Mouse (Mus musculus): ENCODE results near the gene Brca2. TPM values are rescaled to one million over a fixed set of nuclear protein-coding genes. Genes with fewer than 3 reads are reported as not detected.

Brca2 gene
- total RNA-seq, 2 experiments from 2014 or later, result 6.6 to 9.7 TPM

GRCm38 (mm10) chr5:150574885-150575284 is 52.5 kb downstream of the Brca2 start:
- TF ChIP-seq CTCF (conservative IDR thresholded peaks at IDR 0.05), result no peak
- Histone ChIP-seq H3K4me3 (no peak overlapping the region), H3K27ac (no peak overlapping the region)
- no peak for DNase-seq (ENCODE audit: low spot score in 2 of 2)

DNA sequence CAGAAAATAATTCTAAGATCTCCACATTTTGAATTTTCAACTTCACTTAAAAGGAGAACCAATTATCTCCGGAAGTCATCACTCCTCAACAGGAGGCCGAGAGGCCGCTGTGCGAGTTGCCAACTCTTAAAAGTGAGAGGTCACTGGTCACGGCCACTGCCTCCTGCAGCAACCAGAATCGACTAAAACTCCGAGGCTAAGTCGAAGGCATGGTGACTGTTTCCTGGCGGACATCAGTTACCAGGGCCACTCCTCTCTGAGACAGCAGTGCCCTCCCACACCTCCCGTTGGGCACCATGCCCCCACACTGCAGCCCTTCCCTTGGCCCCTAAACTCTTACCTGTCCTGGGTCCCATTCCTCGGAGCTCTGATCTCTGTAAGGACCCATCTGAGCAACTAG is 54.4 kb downstream of the Brca2 start:
- no peak overlapping the region for H3K4me3 ChIP-seq
- H3K27ac ChIP-seq, result no peak overlapping the region
- no peak for DNase-seq (ENCODE audit: low spot score in 2 of 2)
- TF ChIP-seq CTCF (conservative IDR thresholded peaks at IDR 0.05), result no peak

GRCm38 (mm10) chr5:150578613-150579171 is 56.3 kb downstream of the Brca2 start:
- H3K27ac ChIP-seq, result no peak overlapping the region

DNA sequence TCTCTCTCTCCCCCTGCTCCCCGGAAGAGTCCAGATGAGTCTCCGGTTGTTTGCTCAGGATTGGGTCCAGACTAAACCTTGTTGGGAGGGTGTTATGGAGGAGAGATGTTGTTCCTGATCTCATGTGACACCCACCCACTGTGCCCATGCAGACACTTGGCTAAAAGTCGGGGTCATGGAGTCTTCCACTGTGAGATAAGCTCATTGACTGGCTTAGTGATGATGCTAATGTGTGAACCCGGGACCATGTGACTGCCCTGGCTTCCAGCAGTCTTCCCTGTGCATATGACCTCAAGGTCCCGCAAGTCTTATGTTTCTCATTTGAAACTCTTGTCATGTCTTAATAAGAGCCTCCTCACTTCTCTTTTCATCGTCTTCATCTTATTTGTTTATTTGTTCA is 58.8 kb downstream of the Brca2 start:
- no peak overlapping the region for H3K4me3 ChIP-seq
- TF ChIP-seq CTCF (conservative IDR thresholded peaks at IDR 0.05), result no peak
- no peak for DNase-seq (ENCODE audit: low spot score in 2 of 2)
- H3K27ac ChIP-seq, result no peak overlapping the region

More at GRCm38 (mm10) chr5:150578613-150579171, 56.3 kb downstream of the Brca2 start:
- no peak for TF ChIP-seq CTCF (conservative IDR thresholded peaks at IDR 0.05)
- no peak for DNase-seq (ENCODE audit: low spot score in 2 of 2)
- no peak overlapping the region for H3K4me3 ChIP-seq

DNA sequence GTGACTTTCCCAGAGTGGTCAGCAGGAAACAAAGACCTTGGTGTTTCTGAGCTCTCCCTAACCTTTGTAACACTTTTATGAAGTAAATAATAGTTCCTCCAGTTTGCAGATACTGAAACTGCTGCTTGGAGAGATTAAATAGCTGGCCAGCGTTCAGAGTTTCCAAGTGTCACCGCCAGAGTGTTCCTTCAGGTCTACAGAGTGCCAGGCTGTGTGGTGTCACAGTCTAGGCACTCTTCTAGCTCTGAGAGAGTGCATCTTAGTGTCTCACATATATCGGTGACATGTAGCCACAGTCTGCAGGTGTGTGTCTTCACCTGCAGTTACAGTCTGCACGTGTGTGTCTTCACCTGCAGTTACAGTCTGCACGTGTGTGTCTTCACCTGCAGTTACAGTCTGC is 60.8 kb downstream of the Brca2 start:
- no peak overlapping the region for H3K4me3 ChIP-seq
- DNase-seq (ENCODE audit: low spot score in 2 of 2), result no peak
- H3K27ac ChIP-seq, result no peak overlapping the region
- no peak for TF ChIP-seq CTCF (conservative IDR thresholded peaks at IDR 0.05)

GRCm38 (mm10) chr5:150583622-150584336 is 61.3 kb downstream of the Brca2 start:
- TF ChIP-seq CTCF (conservative IDR thresholded peaks at IDR 0.05), result no peak
- Histone ChIP-seq H3K27ac (no peak overlapping the region), H3K4me3 (no peak overlapping the region)
- DNase-seq (ENCODE audit: low spot score in 2 of 2), result no peak

- no peak overlapping the region for H3K4me3 ChIP-seq
- no peak for DNase-seq (ENCODE audit: low spot score in 2 of 2)
- no peak for TF ChIP-seq CTCF (conservative IDR thresholded peaks at IDR 0.05)
- no peak overlapping the region for H3K27ac ChIP-seq
These were observed 61.9 kb downstream of the Brca2 start for GRCm38 (mm10) chr5:150584337-150584729.

DNA sequence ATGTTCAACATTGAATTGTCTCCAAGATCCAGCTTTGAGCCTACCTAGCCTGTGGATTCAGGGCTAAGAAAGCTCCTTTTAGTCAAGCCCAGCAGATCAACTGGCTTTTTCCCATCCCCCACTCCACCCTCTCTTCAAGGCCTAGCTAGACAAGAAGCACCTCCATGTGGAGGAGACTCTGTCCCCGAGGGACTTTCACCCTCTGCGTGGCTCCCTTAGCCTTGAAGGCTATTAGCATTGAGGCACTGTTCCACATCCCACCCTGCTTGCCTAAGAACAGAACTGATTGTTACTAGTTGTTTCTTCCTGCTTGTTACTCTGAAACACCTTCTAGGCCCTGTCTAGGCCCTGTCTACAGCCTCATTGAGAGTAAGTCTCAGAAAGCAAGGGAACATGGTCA is 67.5 kb downstream of the Brca2 start:
- no peak for DNase-seq (ENCODE audit: low spot score in 2 of 2)
- no peak overlapping the region for H3K27ac ChIP-seq
- TF ChIP-seq CTCF (conservative IDR thresholded peaks at IDR 0.05), result no peak
- no peak overlapping the region for H3K4me3 ChIP-seq

GRCm38 (mm10) chr5:150592186-150592903 is 69.9 kb downstream of the Brca2 start:
- no peak for DNase-seq (ENCODE audit: low spot score in 2 of 2)
- TF ChIP-seq CTCF (conservative IDR thresholded peaks at IDR 0.05), result no peak
- H3K27ac ChIP-seq, result peak overlapping the region; percentile 97
- H3K4me3 ChIP-seq, result peak overlapping the region; percentile 83

- peak overlapping the region; percentile 97 for H3K27ac ChIP-seq
These were observed 70.7 kb downstream of the Brca2 start for GRCm38 (mm10) chr5:150592904-150593755.

GRCm38 (mm10) chr5:150593756-150594648 is 71.6 kb downstream of the Brca2 start:
- no peak for TF ChIP-seq CTCF (conservative IDR thresholded peaks at IDR 0.05)
- peak overlapping the region; percentile 83 for H3K4me3 ChIP-seq
- peak overlapping the region; percentile 97 for H3K27ac ChIP-seq
- DNase-seq (ENCODE audit: low spot score in 2 of 2), result peak; percentile 62 to 66

More at GRCm38 (mm10) chr5:150592904-150593755, 70.7 kb downstream of the Brca2 start:
- peak overlapping the region; percentile 83 for H3K4me3 ChIP-seq
- DNase-seq (ENCODE audit: low spot score in 2 of 2), result peak; percentile 35 to 58
- TF ChIP-seq CTCF (conservative IDR thresholded peaks at IDR 0.05), result no peak

Data from layer of hippocampus, adult 2 months (tissue).